Mouse (Mus musculus) intestine, postnatal 0 days (tissue): ENCODE results near the gene Ino80e. TPM values are rescaled to one million over a fixed set of nuclear protein-coding genes. Genes with fewer than 3 reads are reported as not detected.

Source experiments
- ATAC-seq: fragments of 200-750 bp; cut with Nextera tagmentation; 2 replicates; pipeline ENCODE4 v1.8.0; 2017; ENCODE audit warnings: mild to moderate bottlenecking, moderate TSS enrichment, moderate library complexity
- H3K27ac ChIP-seq: fragments of 300-500 bp; sonication (generic); 2 replicates; pipeline ENCODE4 v1.5.1; 2014; ENCODE audit warnings: mild to moderate bottlenecking, low read depth, low read length, moderate library complexity
- H3K27me3 ChIP-seq: fragments of 300-500 bp; sonication (generic); replicated peaks from 2 replicates; pipeline ENCODE4 v1.6.1; 2014; ENCODE audit warnings: low read length, mixed read lengths; ENCODE audit not compliant: control insufficient read depth, insufficient read depth
- H3K36me3 ChIP-seq: fragments of 300-500 bp; sonication (generic); 2 replicates; pipeline ENCODE4 v1.6.1; 2014; ENCODE audit warnings: mild to moderate bottlenecking, moderate library complexity; ENCODE audit not compliant: control insufficient read depth, insufficient read depth
- H3K4me1 ChIP-seq: fragments of 300-500 bp; sonication (generic); replicated peaks from 2 replicates; pipeline ENCODE4 v1.6.1; 2014; ENCODE audit warnings: antibody characterized with exemption, low read length, mixed read lengths; ENCODE audit not compliant: control insufficient read depth, insufficient read depth
- H3K4me2 ChIP-seq: fragments of 300-500 bp; sonication (generic); replicated peaks from 2 replicates; pipeline ENCODE4 v1.6.1; 2014; ENCODE audit warnings: low read depth, mild to moderate bottlenecking, moderate library complexity
- H3K4me3 ChIP-seq: fragments of 300-500 bp; sonication (generic); 2 replicates; pipeline ENCODE4 v1.5.1; 2014; ENCODE audit warnings: low read depth, low read length
- H3K9ac ChIP-seq: fragments of 300-500 bp; sonication (generic); 2 replicates; pipeline ENCODE4 v1.6.1; 2014; ENCODE audit warnings: mild to moderate bottlenecking, low read depth, low read length
- H3K9me3 ChIP-seq: fragments of 300-500 bp; sonication (generic); 2 replicates; pipeline ENCODE4 v1.6.1; 2016; ENCODE audit warnings: mixed run types; ENCODE audit not compliant: control insufficient read depth
- CTCF ChIP-seq: sonication (generic); IDR thresholded peaks from 2 replicates; pipeline ENCODE4 v1.5.1; 2016; ENCODE audit warnings: low read depth, mild to moderate bottlenecking, control low read depth, antibody characterized with exemption, moderate library complexity
- WGBS: fragments of 180-500 bp; shearing (Covaris S2); extraction: QIAGEN DNeasy Blood & Tissue Kit; methylation state at CpG from one replicate; pipeline ENCODE4 v1.1.7; 2014; 5-methylcytosine and 5-hydroxymethylcytosine counted together
- polyA plus RNA-seq: library from polyadenylated mRNA; unstranded; fragments of >200 nt; fragmentation: Nextera tagmentation; extraction: Ambion mirVana; gene quantifications from 2 replicates; pipeline ENCODE4 v1.2.1, GENCODE M21; 2015

The Ino80e gene
- polyA plus RNA-seq, 1 experiment from 2014 or later, result 37.4 TPM

GRCm38 (mm10) chr7:126802134-126802889 is 59.9 kb downstream of the Ino80e start:
- no peaks in the 10 kb centered on the region for H3K9me3 ChIP-seq
- H3K4me2 ChIP-seq, result no peak overlapping the region
- no peaks in the 10 kb centered on the region for H3K27me3 ChIP-seq
- H3K36me3 ChIP-seq, result peaks cover 3% of the 10 kb centered on the region; the same call in 1 of the 2 replicates
- 0 out of 2 replicates have a peak, but pooled peaks cover 3% of the 10 kb centered on the region for H3K4me1 ChIP-seq
- no peak overlapping the region for H3K9ac ChIP-seq
- no peak for ATAC-seq
- H3K4me3 ChIP-seq, result no peak overlapping the region
- no peak for TF ChIP-seq CTCF
- WGBS, result 84% methylated on average over 11 of the region's 11 CpGs
- H3K27ac ChIP-seq, result no peak overlapping the region

- no peak overlapping the region for H3K4me3 ChIP-seq
- H3K4me2 ChIP-seq, result no peak overlapping the region
- H3K36me3 ChIP-seq, result peaks cover 11% of the 10 kb centered on the region; the same call in 1 of the 2 replicates
- H3K9me3 ChIP-seq, result no peaks in the 10 kb centered on the region
- H3K9ac ChIP-seq, result no peak overlapping the region
- no peak overlapping the region for H3K27ac ChIP-seq
- 88% methylated on average over 16 of the region's 16 CpGs for WGBS
- 0 out of 2 replicates have a peak, but pooled peaks cover 3% of the 10 kb centered on the region for H3K4me1 ChIP-seq
- no peak for ATAC-seq
- no peak for TF ChIP-seq CTCF
- H3K27me3 ChIP-seq, result no peaks in the 10 kb centered on the region
Observed at GRCm38 (mm10) chr7:126801057-126801422, 61.1 kb downstream of the Ino80e start.

Other genes starting within 250 kb of the Ino80e start
- gene Nupr1, start 231.5 kb downstream of the Ino80e start, polyA plus RNA-seq, result 28.2 and 30.8 TPM in 2 replicates
- 21.7 and 25.8 TPM in 2 replicates for gene Sgf29, start 213.1 kb downstream of the Ino80e start, polyA plus RNA-seq
- 6.8 and 8.2 TPM in 2 replicates for gene Sult1a1, start 185.9 kb downstream of the Ino80e start, polyA plus RNA-seq
- gene Bola2, start 167.0 kb downstream of the Ino80e start, polyA plus RNA-seq, result 80.4 and 98.2 TPM in 2 replicates
- 4.8 and 5.5 TPM in 2 replicates for gene Slx1b, start 166.6 kb downstream of the Ino80e start, polyA plus RNA-seq
- 21.5 TPM in 2 replicates for gene Coro1a, start 154.6 kb downstream of the Ino80e start, polyA plus RNA-seq
- 131 and 142 TPM in 2 replicates for gene Mapk3, start 102.8 kb downstream of the Ino80e start, polyA plus RNA-seq
- gene Gdpd3, start 96.0 kb downstream of the Ino80e start, polyA plus RNA-seq, result 13.9 and 14.6 TPM in 2 replicates
- 63.1 and 64.6 TPM in 2 replicates for gene Ypel3, start 85.4 kb downstream of the Ino80e start, polyA plus RNA-seq
- 0.17 TPM in 2 replicates for gene Tbx6, start 80.9 kb downstream of the Ino80e start, polyA plus RNA-seq
- gene Ppp4c, start 69.9 kb downstream of the Ino80e start, polyA plus RNA-seq, result 134 and 135 TPM in 2 replicates
- 0.97 and 1.2 TPM in 2 replicates for gene Fam57b, start 64.7 kb downstream of the Ino80e start, polyA plus RNA-seq
- not detected in 2 replicates for gene 4930451I11Rik, start 30.7 kb downstream of the Ino80e start, polyA plus RNA-seq
- gene Doc2a, start 15.0 kb downstream of the Ino80e start, polyA plus RNA-seq, result 1.5 and 1.6 TPM in 2 replicates
- 7.2 and 9.5 TPM in 2 replicates for gene Hirip3, start 405 bp downstream of the Ino80e start, polyA plus RNA-seq
- gene Taok2, start 22.3 kb upstream of the Ino80e start, polyA plus RNA-seq, result 11.5 and 12.9 TPM in 2 replicates
- gene Tmem219, start 60.5 kb upstream of the Ino80e start, polyA plus RNA-seq, result 71.1 and 73.5 TPM in 2 replicates
- 11.4 and 11.9 TPM in 2 replicates for gene Kctd13, start 66.5 kb upstream of the Ino80e start, polyA plus RNA-seq
- gene Asphd1, start 87.2 kb upstream of the Ino80e start, polyA plus RNA-seq, result 0.16 and 0.21 TPM in 2 replicates
- gene Sez6l2, start 88.2 kb upstream of the Ino80e start, polyA plus RNA-seq, result 1.3 and 1.9 TPM in 2 replicates
- 159 and 169 TPM in 2 replicates for gene Cdipt, start 113.5 kb upstream of the Ino80e start, polyA plus RNA-seq
- gene Cdiptos, start 113.7 kb upstream of the Ino80e start, polyA plus RNA-seq, result 3.2 TPM in 2 replicates
- gene Mvp, start 152.2 kb upstream of the Ino80e start, polyA plus RNA-seq, result 79.8 and 81.0 TPM in 2 replicates
- gene Pagr1b, start 154.1 kb upstream of the Ino80e start, polyA plus RNA-seq, result 0.68 TPM in 1 of 2 replicates, not detected in the other
- gene Pagr1a, start 155.0 kb upstream of the Ino80e start, polyA plus RNA-seq, result 26.4 and 37.5 TPM in 2 replicates
- 15.7 and 27.1 TPM in 2 replicates for gene Gm42742, start 158.7 kb upstream of the Ino80e start, polyA plus RNA-seq
- gene Prrt2, start 158.8 kb upstream of the Ino80e start, polyA plus RNA-seq, result 2.5 and 2.7 TPM in 2 replicates
- gene Maz, start 164.7 kb upstream of the Ino80e start, polyA plus RNA-seq, result 32.6 and 33.9 TPM in 2 replicates
- gene Kif22, start 180.1 kb upstream of the Ino80e start, polyA plus RNA-seq, result 24.0 and 24.2 TPM in 2 replicates
- gene Zg16, start 225.0 kb upstream of the Ino80e start, polyA plus RNA-seq, result 175 and 225 TPM in 2 replicates
- 5.2 and 5.8 TPM in 2 replicates for gene AI467606, start 229.0 kb upstream of the Ino80e start, polyA plus RNA-seq